Mouse (Mus musculus): ENCODE results near the gene Igtp.
"Not testable (repeated sequence)": the region's sequence is repeated elsewhere in the genome, so short reads cannot be mapped to it uniquely, and the experiment has no call there.

Gene Igtp

GRCm38 (mm10) chr11:58199229-58200037 is at the start of gene Igtp, which contains the start of gene Irgm2:
Gene Igtp, plus strand, starts transcription at chr11:58199556.
Gene Irgm2, plus strand, starts transcription at chr11:58199618.
- peak; percentile 75 for DNase-seq (ENCODE audit: low spot score)

GRCm38 (mm10) chr11:58155458-58155857 is 43.9 kb upstream of the Igtp start:
- DNase-seq (ENCODE audit: low spot score) = no peak

GRCm38 (mm10) chr11:58156871-58157270 is 42.5 kb upstream of the Igtp start:
- DNase-seq (ENCODE audit: low spot score) = no peak

- DNase-seq (ENCODE audit: low spot score) = no peak
Measured at GRCm38 (mm10) chr11:58165072-58165471, 34.3 kb upstream of the Igtp start.

- no peak for DNase-seq (ENCODE audit: low spot score)
Measured at GRCm38 (mm10) chr11:58167822-58168166, 31.6 kb upstream of the Igtp start.

- DNase-seq (ENCODE audit: low spot score) = peak; percentile 75
Measured at GRCm38 (mm10) chr11:58168167-58168915, 31.0 kb upstream of the Igtp start, which contains the start of gene Gemin5. Gene Gemin5, minus strand, starts transcription at chr11:58168539.

- no peak for DNase-seq (ENCODE audit: low spot score)
Measured at GRCm38 (mm10) chr11:58169666-58170065, 29.7 kb upstream of the Igtp start.

- peak; percentile 90 for DNase-seq (ENCODE audit: low spot score)
Measured at GRCm38 (mm10) chr11:58171459-58172091, 27.8 kb upstream of the Igtp start, which contains the start of gene Mrpl22. Gene Mrpl22, plus strand, starts transcription at chr11:58171661.

GRCm38 (mm10) chr11:58179563-58179962 is 19.8 kb upstream of the Igtp start:
- peak; percentile 51 for DNase-seq (ENCODE audit: low spot score)

GRCm38 (mm10) chr11:58179986-58180385 is 19.4 kb upstream of the Igtp start:
- not testable (repeated sequence) for DNase-seq (ENCODE audit: low spot score)

- DNase-seq (ENCODE audit: low spot score) = no peak
Measured at GRCm38 (mm10) chr11:58180756-58181155, 18.6 kb upstream of the Igtp start.

GRCm38 (mm10) chr11:58183579-58183978 is 15.8 kb upstream of the Igtp start:
- no peak for DNase-seq (ENCODE audit: low spot score)

GRCm38 (mm10) chr11:58189675-58190074 is 9.7 kb upstream of the Igtp start:
- DNase-seq (ENCODE audit: low spot score) = no peak

- no peak for DNase-seq (ENCODE audit: low spot score)
Measured at GRCm38 (mm10) chr11:58193326-58193725, 6.0 kb upstream of the Igtp start.

GRCm38 (mm10) chr11:58193860-58194520 is 5.4 kb upstream of the Igtp start:
- DNase-seq (ENCODE audit: low spot score) = no peak

GRCm38 (mm10) chr11:58198663-58199062 is 693 bp upstream of the Igtp start:
- no peak for DNase-seq (ENCODE audit: low spot score)

- DNase-seq (ENCODE audit: low spot score) = no peak
Measured at GRCm38 (mm10) chr11:58200226-58200625, 870 bp downstream of the Igtp start.

- no peak for DNase-seq (ENCODE audit: low spot score)
Measured at GRCm38 (mm10) chr11:58201052-58201451, 1.7 kb downstream of the Igtp start.

- no peak for DNase-seq (ENCODE audit: low spot score)
Measured at GRCm38 (mm10) chr11:58210321-58210886, 11.0 kb downstream of the Igtp start.

- DNase-seq (ENCODE audit: low spot score) = no peak
Measured at GRCm38 (mm10) chr11:58211062-58211681, 11.8 kb downstream of the Igtp start.

- DNase-seq (ENCODE audit: low spot score) = no peak
Measured at GRCm38 (mm10) chr11:58211682-58212067, 12.3 kb downstream of the Igtp start.
